In genomic region chr5:147607256-147607975, GRCm38 (mm10) we compare ENCODE assay signal across 22 mouse cellular contexts.
DNase-seq lines count a peak whose midpoint lies in the region; ATAC-seq lines count a peak whose summit lies in the region.
"Had no signal": no experiment of that assay in that cellular context is flagged by ENCODE, and none has a peak within 500 bp of the region (broad histone marks: within the 10 kb centered on the region; RNA-seq: fewer than 3 reads in every experiment).

No protein-coding gene starts in this region.

- no peaks in the 10 kb centered on the region for H3K9me3 ChIP-seq in heart, embryonic 12.5 days (replicated peaks)
- no peaks in the 10 kb centered on the region for H3K9me3 ChIP-seq in kidney, embryonic 15.5 days (replicated peaks)
- H3K9me3 ChIP-seq: embryonic facial prominence, embryonic 15.5 days; forebrain, embryonic 10.5 days; hindbrain, embryonic 13.5 days; midbrain, embryonic 12.5 days; neural tube, embryonic 15.5 days had no signal

- WGBS in heart, embryonic 12.5 days, result 74% methylated on average over 13 of the region's 13 CpGs
- 81% methylated on average over 13 of the region's 13 CpGs for WGBS in kidney, embryonic 15.5 days

- 0 out of 2 replicates have a peak, but pooled peaks have one; percentile 33 for ATAC-seq in heart, embryonic 12.5 days (ENCODE audit: insufficient number of reproducible peaks, low FRiP score)
- ATAC-seq in kidney, embryonic 15.5 days (replicated peaks; ENCODE audit: low FRiP score), result no peak
- no peak for ATAC-seq in granulocyte monocyte progenitor cell, adult 5-6 weeks (replicated peaks; ENCODE audit: poor library complexity, severe bottlenecking)
- ATAC-seq: intestine, embryonic 16.5 days had no signal

- H3K4me1 ChIP-seq in heart, embryonic 12.5 days (replicated peaks), result peaks cover 17% of the 10 kb centered on the region
- 0 out of 2 replicates have a peak, but pooled peaks cover 2% of the 10 kb centered on the region for H3K4me1 ChIP-seq in kidney, embryonic 15.5 days
- H3K4me1 ChIP-seq: embryonic facial prominence, embryonic 15.5 days; forebrain, embryonic 10.5 days; hindbrain, embryonic 13.5 days; neural tube, embryonic 15.5 days had no signal

- no peaks in the 10 kb centered on the region; the same call in 1 of the 2 replicates for H3K36me3 ChIP-seq in heart, embryonic 12.5 days
- no peaks in the 10 kb centered on the region for H3K36me3 ChIP-seq in kidney, embryonic 15.5 days
- H3K36me3 ChIP-seq: embryonic facial prominence, embryonic 15.5 days; forebrain, embryonic 10.5 days; hindbrain, embryonic 13.5 days; midbrain, embryonic 12.5 days; neural tube, embryonic 15.5 days had no signal

- no peak overlapping the region for H3K9ac ChIP-seq in heart, embryonic 12.5 days
- H3K9ac ChIP-seq in kidney, embryonic 15.5 days, result no peak overlapping the region
- H3K9ac ChIP-seq: embryonic facial prominence, embryonic 15.5 days; hindbrain, embryonic 13.5 days; midbrain, embryonic 12.5 days; neural tube, embryonic 15.5 days had no signal

- DNase-seq in heart, postnatal 14 days, result no peak
- DNase-seq in kidney, adult 18-20 months, result peak; percentile 28
- DNase-seq in kidney, adult 8-10 months, result peak; percentile 18 to 34
- peak; percentile 36 to 76 for DNase-seq in kidney, postnatal 25 days
- DNase-seq: adrenal gland, postnatal 36 days; cerebellum, adult 8-10 months; embryo, embryonic 11 days; layer of hippocampus, adult 9-11 months; liver; lung, adult 2 months; lung, postnatal 36 days; thymus, postnatal 25 days had no signal

- intact Hi-C loops in heart, postnatal 14 days (cut with DNase I), result no loop called here

- H3K4me2 ChIP-seq in heart, embryonic 12.5 days, result no peak overlapping the region
- no peak overlapping the region for H3K4me2 ChIP-seq in kidney, embryonic 15.5 days
- H3K4me2 ChIP-seq: embryonic facial prominence, embryonic 15.5 days; hindbrain, embryonic 13.5 days; midbrain, embryonic 12.5 days; neural tube, embryonic 15.5 days had no signal

- no peak overlapping the region for H3K4me3 ChIP-seq in heart, embryonic 12.5 days
- H3K4me3 ChIP-seq in kidney, embryonic 15.5 days (replicated peaks), result no peak overlapping the region
- H3K4me3 ChIP-seq: embryonic facial prominence, embryonic 15.5 days; forebrain, embryonic 10.5 days; hindbrain, embryonic 13.5 days; midbrain, embryonic 12.5 days; myocyte; neural tube, embryonic 15.5 days had no signal

- no peaks in the 10 kb centered on the region for H3K27me3 ChIP-seq in heart, embryonic 12.5 days (replicated peaks)
- H3K27me3 ChIP-seq in kidney, embryonic 15.5 days, result no peaks in the 10 kb centered on the region
- H3K27me3 ChIP-seq: embryonic facial prominence, embryonic 15.5 days; hindbrain, embryonic 13.5 days; midbrain, embryonic 12.5 days; neural tube, embryonic 15.5 days had no signal

- no peak overlapping the region for H3K27ac ChIP-seq in heart, embryonic 12.5 days (ENCODE audit: poor library complexity, severe bottlenecking)
- H3K27ac ChIP-seq in kidney, embryonic 15.5 days, result no peak overlapping the region
- H3K27ac ChIP-seq: embryonic facial prominence, embryonic 15.5 days; forebrain, embryonic 10.5 days; hindbrain, embryonic 13.5 days; midbrain, embryonic 12.5 days; neural tube, embryonic 15.5 days had no signal

Comparison
In these comparisons a context has a peak if more than half of its experiments do, and no peak if none do; other contexts are left out.
1. DNase-seq: peak in kidney, adult 18-20 months (single experiment), kidney, adult 8-10 months (2 of 2) and kidney, postnatal 25 days (2 of 2); none in heart, postnatal 14 days (0 of 2).